Mouse (Mus musculus) limb, embryonic 13.5 days (tissue): ENCODE measurements around the gene Odf3l1. TPM values are rescaled to one million over a fixed set of nuclear protein-coding genes. Genes with fewer than 3 reads are reported as not detected.

ENCODE experiments used
- ATAC-seq: fragments of 200-750 bp; cut with Nextera tagmentation; 2 replicates; pipeline ENCODE4 v1.8.0; 2017; ENCODE audit warnings: low read depth, moderate number of reproducible peaks, moderate TSS enrichment; ENCODE audit not compliant: low FRiP score
- H3K27ac ChIP-seq: fragments of 300-500 bp; sonication (generic); 2 replicates; pipeline ENCODE4 v1.5.1; 2015; ENCODE audit warnings: inconsistent platforms, mild to moderate bottlenecking, moderate library complexity
- H3K27me3 ChIP-seq: fragments of 300-500 bp; sonication (generic); 2 replicates; pipeline ENCODE4 v1.6.1; 2015; ENCODE audit warnings: mild to moderate bottlenecking, inconsistent platforms
- H3K36me3 ChIP-seq: fragments of 300-500 bp; sonication (generic); 2 replicates; pipeline ENCODE4 v1.6.1; 2015; ENCODE audit warnings: inconsistent platforms, mild to moderate bottlenecking, moderate library complexity
- H3K4me1 ChIP-seq: fragments of 300-500 bp; sonication (generic); 2 replicates; pipeline ENCODE4 v1.6.1; 2015; ENCODE audit warnings: inconsistent platforms
- H3K4me2 ChIP-seq: fragments of 300-500 bp; sonication (generic); replicated peaks from 2 replicates; pipeline ENCODE4 v1.6.1; 2015; ENCODE audit warnings: inconsistent platforms, mild to moderate bottlenecking, moderate library complexity
- H3K4me3 ChIP-seq: fragments of 300-500 bp; sonication (generic); 2 replicates; pipeline ENCODE4 v1.5.1; 2015; ENCODE audit warnings: moderate library complexity, mild to moderate bottlenecking, inconsistent platforms
- H3K9ac ChIP-seq: fragments of 300-500 bp; sonication (generic); 2 replicates; pipeline ENCODE4 v1.6.1; 2015; ENCODE audit warnings: mild to moderate bottlenecking, inconsistent platforms
- H3K9me3 ChIP-seq: fragments of 300-500 bp; sonication (generic); 2 replicates; pipeline ENCODE4 v1.6.1; 2016; ENCODE audit warnings: inconsistent platforms
- WGBS: fragments of 180-500 bp; shearing (Covaris S2); methylation state at CpG from one replicate; pipeline ENCODE4 v1.1.7; 2015; 5-methylcytosine and 5-hydroxymethylcytosine counted together
- polyA plus RNA-seq: library from polyadenylated mRNA; unstranded; fragments of >200 nt; fragmentation: Nextera tagmentation; extraction: Ambion mirVana; gene quantifications from 2 replicates; pipeline ENCODE4 v1.2.1, GENCODE M21; 2015

The Odf3l1 gene
- polyA plus RNA-seq, 1 experiment from 2014 or later = 0.27 TPM

- Histone ChIP-seq H3K4me2 (peak overlapping the region; percentile 36), H3K9me3 (no peaks in the 10 kb centered on the region), H3K36me3 (peaks cover 30% of the 10 kb centered on the region), H3K4me3 (no peak overlapping the region), H3K4me1 (peaks cover 69% of the 10 kb centered on the region), H3K9ac (0 out of 2 replicates have a peak overlapping the region, but pooled peaks have one; percentile 39), H3K27ac (peak overlapping the region; percentile 94), H3K27me3 (no peaks in the 10 kb centered on the region)
- 44% methylated on average over 9 of the region's 9 CpGs for WGBS
- ATAC-seq = peak; percentile 58
Measured at GRCm38 (mm10) chr9:56880790-56881189, 16.3 kb upstream of the Odf3l1 start.

- no peaks in the 10 kb centered on the region for H3K9me3 ChIP-seq
- peak overlapping the region; percentile 63; the same call in 1 of the 2 replicates for H3K27ac ChIP-seq
- H3K4me2 ChIP-seq = no peak overlapping the region
- no peak overlapping the region for H3K9ac ChIP-seq
- 70% methylated on average over 5 of the region's 5 CpGs for WGBS
- no peak overlapping the region for H3K4me3 ChIP-seq
- no peak for ATAC-seq
- H3K36me3 ChIP-seq = 0 out of 2 replicates have a peak, but pooled peaks cover 15% of the 10 kb centered on the region
- H3K27me3 ChIP-seq = no peaks in the 10 kb centered on the region
- H3K4me1 ChIP-seq = peaks cover 79% of the 10 kb centered on the region
Measured at GRCm38 (mm10) chr9:56877284-56877683, 12.8 kb upstream of the Odf3l1 start.

GRCm38 (mm10) chr9:56876784-56877183, 12.3 kb upstream of the Odf3l1 start:
- Histone ChIP-seq H3K9me3 (no peaks in the 10 kb centered on the region), H3K4me2 (no peak overlapping the region), H3K9ac (no peak overlapping the region), H3K4me3 (no peak overlapping the region), H3K27ac (no peak overlapping the region), H3K4me1 (peaks cover 79% of the 10 kb centered on the region), H3K27me3 (no peaks in the 10 kb centered on the region), H3K36me3 (0 out of 2 replicates have a peak, but pooled peaks cover 15% of the 10 kb centered on the region)
- WGBS = 45% methylated on average over 9 of the region's 9 CpGs
- ATAC-seq = no peak

GRCm38 (mm10) chr9:56873097-56873496, 8.6 kb upstream of the Odf3l1 start:
- 0 out of 2 replicates have a peak overlapping the region, but pooled peaks have one; percentile 67 for H3K27ac ChIP-seq
- 68% methylated on average over 1 of the region's 1 CpGs for WGBS
- peaks cover 79% of the 10 kb centered on the region for H3K4me1 ChIP-seq

GRCm38 (mm10) chr9:56872105-56872903, 7.8 kb upstream of the Odf3l1 start:
- no peak overlapping the region for H3K4me2 ChIP-seq
- no peaks in the 10 kb centered on the region for H3K27me3 ChIP-seq
- peaks cover 84% of the 10 kb centered on the region for H3K4me1 ChIP-seq
- no peak overlapping the region for H3K4me3 ChIP-seq
- no peak overlapping the region for H3K9ac ChIP-seq
- no peak overlapping the region for H3K27ac ChIP-seq
- peaks cover 23% of the 10 kb centered on the region for H3K36me3 ChIP-seq
- no peaks in the 10 kb centered on the region for H3K9me3 ChIP-seq
- ATAC-seq = no peak
- WGBS = 64% methylated on average over 5 of the region's 5 CpGs

More at GRCm38 (mm10) chr9:56873097-56873496, 8.6 kb upstream of the Odf3l1 start:
- no peaks in the 10 kb centered on the region for H3K27me3 ChIP-seq
- no peaks in the 10 kb centered on the region for H3K9me3 ChIP-seq
- no peak overlapping the region for H3K4me3 ChIP-seq
- H3K36me3 ChIP-seq = peaks cover 23% of the 10 kb centered on the region
- H3K4me2 ChIP-seq = peak overlapping the region; percentile 29; the same call in 1 of the 2 replicates
- H3K9ac ChIP-seq = no peak overlapping the region
- no peak for ATAC-seq

GRCm38 (mm10) chr9:56871191-56871590, 6.7 kb upstream of the Odf3l1 start:
- H3K36me3 ChIP-seq = peaks cover 18% of the 10 kb centered on the region
- WGBS = 30% methylated on average over 5 of the region's 5 CpGs
- no peak overlapping the region for H3K9ac ChIP-seq
- no peaks in the 10 kb centered on the region for H3K27me3 ChIP-seq
- H3K4me1 ChIP-seq = peaks cover 85% of the 10 kb centered on the region
- H3K4me2 ChIP-seq = no peak overlapping the region
- H3K4me3 ChIP-seq = no peak overlapping the region
- ATAC-seq = no peak
- H3K27ac ChIP-seq = peak overlapping the region; percentile 4; the same call in 1 of the 2 replicates
- H3K9me3 ChIP-seq = no peaks in the 10 kb centered on the region

GRCm38 (mm10) chr9:56870778-56871177, 6.3 kb upstream of the Odf3l1 start:
- Histone ChIP-seq H3K9me3 (no peaks in the 10 kb centered on the region), H3K9ac (no peak overlapping the region), H3K4me2 (no peak overlapping the region), H3K36me3 (peaks cover 15% of the 10 kb centered on the region), H3K27me3 (no peaks in the 10 kb centered on the region), H3K4me3 (no peak overlapping the region), H3K4me1 (peaks cover 89% of the 10 kb centered on the region), H3K27ac (no peak overlapping the region; the same call in 1 of the 2 replicates)
- no peak for ATAC-seq
- WGBS = 58% methylated on average over 10 of the region's 10 CpGs

GRCm38 (mm10) chr9:56869552-56869951, 5.1 kb upstream of the Odf3l1 start:
- 0 out of 2 replicates have a peak overlapping the region, but pooled peaks have one; percentile 5 for H3K4me2 ChIP-seq
- no peaks in the 10 kb centered on the region for H3K9me3 ChIP-seq
- ATAC-seq = no peak
- H3K27ac ChIP-seq = no peak overlapping the region
- peaks cover 8% of the 10 kb centered on the region for H3K36me3 ChIP-seq
- H3K4me3 ChIP-seq = no peak overlapping the region
- peaks cover 97% of the 10 kb centered on the region for H3K4me1 ChIP-seq
- H3K27me3 ChIP-seq = no peaks in the 10 kb centered on the region
- WGBS = 73% methylated on average over 13 of the region's 13 CpGs
- no peak overlapping the region for H3K9ac ChIP-seq

- Histone ChIP-seq H3K27me3 (no peaks in the 10 kb centered on the region), H3K9me3 (no peaks in the 10 kb centered on the region), H3K4me1 (peaks cover 97% of the 10 kb centered on the region), H3K4me3 (peak overlapping the region; percentile 62), H3K36me3 (peaks cover 8% of the 10 kb centered on the region), H3K9ac (peak overlapping the region; percentile 85; the same call in 1 of the 2 replicates), H3K27ac (peak overlapping the region; percentile 85), H3K4me2 (peak overlapping the region; percentile 77)
- 21% methylated on average over 6 of the region's 6 CpGs for WGBS
- peak; percentile 84 for ATAC-seq
Measured at GRCm38 (mm10) chr9:56868292-56868691, 3.8 kb upstream of the Odf3l1 start.

- H3K4me3 ChIP-seq = peak overlapping the region; percentile 62
- peaks cover 8% of the 10 kb centered on the region for H3K36me3 ChIP-seq
- peak overlapping the region; percentile 85; the same call in 1 of the 2 replicates for H3K27ac ChIP-seq
- H3K27me3 ChIP-seq = no peaks in the 10 kb centered on the region
- H3K9me3 ChIP-seq = no peaks in the 10 kb centered on the region
- peaks cover 83% of the 10 kb centered on the region for H3K4me1 ChIP-seq
- no peak for ATAC-seq
- peak overlapping the region; percentile 77 for H3K4me2 ChIP-seq
- 79% methylated on average over 5 of the region's 5 CpGs for WGBS
- H3K9ac ChIP-seq = peak overlapping the region; percentile 85
Measured at GRCm38 (mm10) chr9:56866430-56866829, 2.0 kb upstream of the Odf3l1 start.

GRCm38 (mm10) chr9:56865673-56866400, 1.4 kb upstream of the Odf3l1 start:
- ATAC-seq = no peak
- H3K27me3 ChIP-seq = no peaks in the 10 kb centered on the region
- peak overlapping the region; percentile 77 for H3K4me2 ChIP-seq
- H3K4me1 ChIP-seq = peaks cover 80% of the 10 kb centered on the region
- peak overlapping the region; percentile 62 for H3K4me3 ChIP-seq
- H3K9ac ChIP-seq = peak overlapping the region; percentile 85
- 57% methylated on average over 11 of the region's 11 CpGs for WGBS
- no peaks in the 10 kb centered on the region for H3K9me3 ChIP-seq
- H3K27ac ChIP-seq = peak overlapping the region; percentile 85
- peaks cover 8% of the 10 kb centered on the region for H3K36me3 ChIP-seq

GRCm38 (mm10) chr9:56864832-56865231, 353 bp upstream of the Odf3l1 start, which contains the start of gene Cspg4:
TSS of gene Cspg4 (plus strand) at chr9:56865033.
- Histone ChIP-seq H3K4me2 (peak within 1 kb of the TSS; percentile 77), H3K27me3 (no peaks in the 10 kb centered on the region), H3K27ac (peak within 1 kb of the TSS; percentile 85), H3K4me1 (peaks cover 77% of the 10 kb centered on the region), H3K36me3 (peaks cover 3% of the 10 kb centered on the region; the same call in 1 of the 2 replicates), H3K9me3 (no peaks in the 10 kb centered on the region), H3K9ac (peak within 1 kb of the TSS; percentile 85), H3K4me3 (peak within 1 kb of the TSS; percentile 62)
- WGBS = 1% methylated on average over 24 of the region's 24 CpGs
- ATAC-seq = peak; percentile 69
